Mouse (Mus musculus): ENCODE data around the gene Ebf1. TPM values are rescaled to one million over a fixed set of nuclear protein-coding genes. Genes with fewer than 3 reads are reported as not detected.

The Ebf1 gene
- total and polyA plus RNA-seq, 3 experiments = 0.04 TPM; not detected in 2

DNA sequence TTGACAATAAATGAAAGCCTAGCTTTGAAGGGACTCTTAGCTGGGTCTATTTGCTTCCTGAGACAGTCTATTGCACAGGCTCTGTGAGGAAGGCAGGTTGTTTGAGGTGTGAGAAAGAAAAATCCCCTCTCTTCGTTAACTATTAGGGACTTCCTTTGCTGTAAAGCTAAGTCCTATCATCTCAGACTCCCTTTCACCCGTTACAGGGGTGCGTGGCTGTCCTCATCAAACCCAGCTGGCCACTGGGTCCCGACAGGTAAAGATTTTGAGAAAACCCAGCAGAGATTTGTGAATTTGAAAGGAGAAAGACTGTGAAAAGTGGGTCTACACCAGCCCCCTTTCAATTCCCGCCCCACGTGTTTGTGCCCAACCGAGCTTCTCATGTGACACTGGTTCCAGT lies 127.3 kb downstream of the Ebf1 start:
- Histone ChIP-seq H3K27me3 (ENCODE audit: control insufficient read depth in 1 of 2, insufficient read depth in 2 of 2, low read length in 2 of 2) (no peaks in the 10 kb centered on the region; a peak in 1 of 4 replicates), H3K9me3 (replicated peaks; ENCODE audit: insufficient read depth, low read length) (no peaks in the 10 kb centered on the region), H3K27ac (ENCODE audit: control insufficient read depth, low read depth, low read length) (no peak overlapping the region), H3K4me3 (ENCODE audit: control insufficient read depth in 1 of 2, insufficient read depth in 1 of 2, low read depth in 2 of 2, low read length in 2 of 2) (no peak overlapping the region), H3K79me2 (ENCODE audit: control insufficient read depth, insufficient read depth, low read length, poor library complexity) (no peaks in the 10 kb centered on the region), H3K9ac (ENCODE audit: control insufficient read depth, low read depth, low read length, poor library complexity, severe bottlenecking) (no peak overlapping the region), H3K36me3 (ENCODE audit: control insufficient read depth in 1 of 2, insufficient read depth in 2 of 2, low read length in 2 of 2) (no peaks in the 10 kb centered on the region), H3K4me1 (ENCODE audit: control insufficient read depth in 1 of 2, insufficient read depth in 2 of 2, low read length in 2 of 2) (no peaks in the 10 kb centered on the region)
- TF ChIP-seq KAT2A (conservative IDR thresholded peaks at IDR 0.05; ENCODE audit: low read depth, low read length) = no peak
- DNase-seq (ENCODE audit: low read depth, low spot score) = no peak

- Histone ChIP-seq H3K9ac (ENCODE audit: control insufficient read depth, low read depth, low read length, poor library complexity, severe bottlenecking) (no peak overlapping the region), H3K4me1 (ENCODE audit: control insufficient read depth in 1 of 2, insufficient read depth in 2 of 2, low read length in 2 of 2) (no peaks in the 10 kb centered on the region), H3K36me3 (ENCODE audit: control insufficient read depth in 1 of 2, insufficient read depth in 2 of 2, low read length in 2 of 2) (no peaks in the 10 kb centered on the region), H3K4me3 (ENCODE audit: control insufficient read depth in 1 of 2, insufficient read depth in 1 of 2, low read depth in 2 of 2, low read length in 2 of 2) (no peak overlapping the region), H3K9me3 (replicated peaks; ENCODE audit: insufficient read depth, low read length) (no peaks in the 10 kb centered on the region), H3K27me3 (ENCODE audit: control insufficient read depth in 1 of 2, insufficient read depth in 2 of 2, low read length in 2 of 2) (no peaks in the 10 kb centered on the region; a peak in 1 of 4 replicates), H3K27ac (ENCODE audit: control insufficient read depth, low read depth, low read length) (no peak overlapping the region), H3K79me2 (ENCODE audit: control insufficient read depth, insufficient read depth, low read length, poor library complexity) (no peaks in the 10 kb centered on the region)
- TF ChIP-seq USF1 (IDR thresholded peaks at IDR 0.05; ENCODE audit: low read depth, low read length) = no peak
- no peak for TF ChIP-seq RAD21 (IDR thresholded peaks at IDR 0.05; ENCODE audit: low read depth, low read length)
- no peak for TF ChIP-seq NRF1 (IDR thresholded peaks at IDR 0.05; ENCODE audit: insufficient read depth, low read depth, low read length, poor library complexity, severe bottlenecking)
- no peak for TF ChIP-seq TBP (IDR thresholded peaks at IDR 0.05; ENCODE audit: low read depth, low read length)
- no peak for TF ChIP-seq ZC3H11A (IDR thresholded peaks at IDR 0.05; ENCODE audit: low read depth, low read length)
- TF ChIP-seq MXI1 (IDR thresholded peaks at IDR 0.05; ENCODE audit: low read depth, low read length) = no peak
- TF ChIP-seq ZMIZ1 (IDR thresholded peaks at IDR 0.05; ENCODE audit: low read depth, low read length) = no peak
- TF ChIP-seq UBTF (IDR thresholded peaks at IDR 0.05; ENCODE audit: borderline replicate concordance, insufficient read depth, low read depth, low read length) = no peak
- no peak for TF ChIP-seq RCOR1 (IDR thresholded peaks at IDR 0.05; ENCODE audit: low read depth, low read length)
- TF ChIP-seq BHLHE40 (IDR thresholded peaks at IDR 0.05; ENCODE audit: borderline replicate concordance, low read depth, low read length) = no peak
- TF ChIP-seq USF2 (IDR thresholded peaks at IDR 0.05; ENCODE audit: borderline replicate concordance in 1 of 2, insufficient read depth in 1 of 2, low read depth in 1 of 2, low read length in 2 of 2) = no peak
- no peak for TF ChIP-seq SIN3A (IDR thresholded peaks at IDR 0.05; ENCODE audit: low read length)
- no peak for TF ChIP-seq TCF12 (IDR thresholded peaks at IDR 0.05; ENCODE audit: low read depth, low read length)
- TF ChIP-seq GATA1 (IDR thresholded peaks at IDR 0.05; ENCODE audit: low read depth, low read length) = no peak
- no peak for TF ChIP-seq GABPA (IDR thresholded peaks at IDR 0.05; ENCODE audit: low read depth, low read length)
- no peak for TF ChIP-seq TAL1 (IDR thresholded peaks at IDR 0.05; ENCODE audit: low read length)
- no peak for TF ChIP-seq CHD2 (IDR thresholded peaks at IDR 0.05; ENCODE audit: low read length)
- TF ChIP-seq MAZ (IDR thresholded peaks at IDR 0.05; ENCODE audit: low read depth, low read length) = no peak
- no peak for TF ChIP-seq MEF2A (IDR thresholded peaks at IDR 0.05; ENCODE audit: extremely low read depth, insufficient replicate concordance, low read depth, low read length, poor library complexity, severe bottlenecking)
- TF ChIP-seq ETS1 (IDR thresholded peaks at IDR 0.05; ENCODE audit: low read depth, low read length) = no peak
- no peak for DNase-seq (ENCODE audit: low read depth, low spot score)
Measured at GRCm38 (mm10) chr11:44745946-44746345, 128.8 kb downstream of the Ebf1 start.

All from MEL (cell line).